Comparison of ENCODE assay signal across 8 mouse cellular contexts in genomic region chr5:121714331-121714730, GRCm38 (mm10). TPM values are rescaled to one million over a fixed set of nuclear protein-coding genes. Genes with fewer than 3 reads are reported as not detected.
DNase-seq lines count a peak whose midpoint lies in the region; ATAC-seq and TF ChIP-seq lines count a peak whose summit lies in the region.

No protein-coding gene starts in this region.

- dilution Hi-C loops in CH12.LX (cut with MboI; ENCODE audit: extremely low pct_ligation_motif_present, extremely low pct_unique_long_range_greater_than_20kb, low sequenced_read_pairs), result no loop called here

- no peak for TF ChIP-seq POLR2A in CH12.LX (IDR thresholded peaks at IDR 0.05; ENCODE audit: low read depth, low read length)

- no peak for TF ChIP-seq RAD21 in CH12.LX (IDR thresholded peaks at IDR 0.05; ENCODE audit: low read depth, low read length)

- no peak overlapping the region for H3K9ac ChIP-seq in heart, embryonic 11.5 days (ENCODE audit: low read depth, low read length)
- no peak overlapping the region for H3K9ac ChIP-seq in CH12.LX (ENCODE audit: insufficient read depth, low read depth)
- 0 out of 2 replicates have a peak overlapping the region, but pooled peaks have one; percentile 22 for H3K9ac ChIP-seq in hindbrain, postnatal 0 days (replicated peaks; ENCODE audit: low read length)
- H3K9ac ChIP-seq in midbrain, embryonic 16.5 days (ENCODE audit: low read depth, low read length), result no peak overlapping the region

- no peak for DNase-seq in heart, adult 11 months
- no peak for DNase-seq in CH12.LX (ENCODE audit: extremely low read depth)
- DNase-seq in hindbrain, postnatal 0 days (ENCODE audit: low spot score), result no peak
- DNase-seq in left cerebral cortex, adult 2 months (ENCODE audit: extremely low spot score in 1 of 2, low spot score in 2 of 2), result no peak

- ATAC-seq in heart, embryonic 11.5 days (replicated peaks; ENCODE audit: insufficient number of reproducible peaks, low FRiP score, low TSS enrichment), result no peak
- no peak for ATAC-seq in hindbrain, postnatal 0 days
- no peak for ATAC-seq in midbrain, embryonic 16.5 days
- no peak for ATAC-seq in megakaryocyte-erythroid progenitor cell, adult 5-6 weeks (replicated peaks; ENCODE audit: low FRiP score, low TSS enrichment, poor library complexity, severe bottlenecking)
- no peak for ATAC-seq in activated CD4-positive, CD25-positive, alpha-beta regulatory T cell, adult 4 months

- intact Hi-C loops in left cerebral cortex, adult 2 months (cut with DNase I), result loop anchor here (5.0 kb wide), 1 partner anchor 123 kb away; the partner anchor contains the start of gene Sh2b3

- 0 out of 2 replicates have a peak, but pooled peaks cover 6% of the 10 kb centered on the region for H3K79me2 ChIP-seq in CH12.LX (replicated peaks; ENCODE audit: control insufficient read depth, extremely low read depth, insufficient read depth, poor library complexity, severe bottlenecking)

- H3K27ac ChIP-seq in heart, embryonic 11.5 days (ENCODE audit: low read depth, low read length), result no peak overlapping the region
- H3K27ac ChIP-seq in CH12.LX (ENCODE audit: insufficient read depth, low read depth), result no peak overlapping the region
- no peak overlapping the region for H3K27ac ChIP-seq in hindbrain, postnatal 0 days
- H3K27ac ChIP-seq in midbrain, embryonic 16.5 days (ENCODE audit: low read length), result no peak overlapping the region
- H3K27ac ChIP-seq in left cerebral cortex, adult 2 months, result no peak overlapping the region

- 83% methylated on average over 1 of the region's 1 CpGs for WGBS in heart, embryonic 11.5 days (ENCODE audit: insufficient replicate concordance)
- WGBS in hindbrain, postnatal 0 days, result 84% methylated on average over 1 of the region's 1 CpGs
- WGBS in midbrain, embryonic 16.5 days, result 77% methylated on average over 1 of the region's 1 CpGs

- H3K4me3 ChIP-seq in heart, embryonic 11.5 days (ENCODE audit: low read depth, low read length), result 0 out of 2 replicates have a peak overlapping the region, but pooled peaks have one; percentile 99
- H3K4me3 ChIP-seq in CH12.LX (replicated peaks in 1 of 3; ENCODE audit: low read depth in 2 of 3, low read length in 2 of 3, poor library complexity in 1 of 3), result no peak overlapping the region
- H3K4me3 ChIP-seq in hindbrain, postnatal 0 days (ENCODE audit: low read length), result no peak overlapping the region
- no peak overlapping the region for H3K4me3 ChIP-seq in midbrain, embryonic 16.5 days (ENCODE audit: low read depth, low read length)
- H3K4me3 ChIP-seq in left cerebral cortex, adult 2 months, result no peak overlapping the region

- peak overlapping the region; percentile 83 for H3K4me2 ChIP-seq in heart, embryonic 11.5 days
- H3K4me2 ChIP-seq in CH12.LX (ENCODE audit: insufficient read depth, low read depth, poor library complexity, severe bottlenecking), result peak overlapping the region; percentile 14; the same call in 1 of the 2 replicates
- H3K4me2 ChIP-seq in hindbrain, postnatal 0 days (ENCODE audit: low read depth, low read length), result peak overlapping the region; percentile 68; the same call in 1 of the 2 replicates
- peak overlapping the region; percentile 90; the same call in 1 of the 2 replicates for H3K4me2 ChIP-seq in midbrain, embryonic 16.5 days (ENCODE audit: low read length)

- no peak for TF ChIP-seq EP300 in CH12.LX (IDR thresholded peaks at IDR 0.05; ENCODE audit: low read length)

- no peaks in the 10 kb centered on the region for H3K36me3 ChIP-seq in heart, embryonic 11.5 days (ENCODE audit: control insufficient read depth, insufficient read depth, low read length)
- peaks cover 0 to 20% of the 10 kb centered on the region in 2 experiments for H3K36me3 ChIP-seq in CH12.LX (replicated peaks in 1 of 2; ENCODE audit: control insufficient read depth in 1 of 2, insufficient read depth in 1 of 2, low read length in 1 of 2)
- H3K36me3 ChIP-seq in hindbrain, postnatal 0 days (ENCODE audit: insufficient read depth, low read length), result no peaks in the 10 kb centered on the region; the same call in 1 of the 2 replicates
- H3K36me3 ChIP-seq in midbrain, embryonic 16.5 days (ENCODE audit: control insufficient read depth, insufficient read depth, low read length), result no peaks in the 10 kb centered on the region

- no peaks in the 10 kb centered on the region for H3K9me3 ChIP-seq in heart, embryonic 11.5 days (replicated peaks; ENCODE audit: control insufficient read depth, low read length)
- H3K9me3 ChIP-seq in CH12.LX (replicated peaks; ENCODE audit: low read length), result no peaks in the 10 kb centered on the region
- no peaks in the 10 kb centered on the region for H3K9me3 ChIP-seq in hindbrain, postnatal 0 days (ENCODE audit: low read length)
- no peaks in the 10 kb centered on the region for H3K9me3 ChIP-seq in midbrain, embryonic 16.5 days (replicated peaks; ENCODE audit: control insufficient read depth, low read length, poor library complexity, severe bottlenecking)

- peaks cover 18% of the 10 kb centered on the region for H3K4me1 ChIP-seq in heart, embryonic 11.5 days (ENCODE audit: control insufficient read depth, insufficient read depth, low read length)
- peaks cover 2 to 46% of the 10 kb centered on the region in 2 experiments; a peak in 3 of 4 replicates for H3K4me1 ChIP-seq in CH12.LX (ENCODE audit: control insufficient read depth in 1 of 2, insufficient read depth in 2 of 2)
- peaks cover 11% of the 10 kb centered on the region for H3K4me1 ChIP-seq in hindbrain, postnatal 0 days (ENCODE audit: insufficient read depth, low read length)
- peaks cover 43% of the 10 kb centered on the region for H3K4me1 ChIP-seq in midbrain, embryonic 16.5 days (ENCODE audit: control insufficient read depth, insufficient read depth, low read length)

- in situ Hi-C loops in CH12.LX (cut with MboI; ENCODE audit: low pct_ligation_motif_present, low pct_unique_long_range_greater_than_20kb, low sequenced_read_pairs), result no loop called here

- no peaks in the 10 kb centered on the region for H3K27me3 ChIP-seq in heart, embryonic 11.5 days (ENCODE audit: control insufficient read depth, insufficient read depth, low read length)
- H3K27me3 ChIP-seq in CH12.LX (replicated peaks), result no peaks in the 10 kb centered on the region
- H3K27me3 ChIP-seq in hindbrain, postnatal 0 days (ENCODE audit: insufficient read depth, low read length), result no peaks in the 10 kb centered on the region
- no peaks in the 10 kb centered on the region for H3K27me3 ChIP-seq in midbrain, embryonic 16.5 days (ENCODE audit: control insufficient read depth, insufficient read depth, low read depth, low read length)

- no peak for TF ChIP-seq CTCF in CH12.LX (conservative IDR thresholded peaks at IDR 0.05 in 1 of 2, IDR thresholded peaks at IDR 0.05 in 1 of 2; ENCODE audit: low read depth in 2 of 2, low read length in 2 of 2)
- no peak for TF ChIP-seq CTCF in hindbrain, postnatal 0 days (IDR thresholded peaks at IDR 0.05; ENCODE audit: low read depth)
- TF ChIP-seq CTCF in left cerebral cortex, adult 2 months (IDR thresholded peaks at IDR 0.05), result no peak

TF ChIP-seq in CH12.LX, 34 proteins besides CTCF, POLR2A, EP300 and RAD21 (continues in another document):
- TF ChIP-seq IRF4 (IDR thresholded peaks at IDR 0.05; ENCODE audit: low read depth, low read length) (no peak), TBP (conservative IDR thresholded peaks at IDR 0.05; ENCODE audit: low read depth, low read length) (no peak), USF2 (conservative IDR thresholded peaks at IDR 0.05; ENCODE audit: low read depth, low read length) (no peak)

RNA-seq across cellular contexts. Expression of gene Atxn2, which starts 3.2 kb away (rescaled TPM):
- 76.9 and 80.6 TPM in 2 replicates for polyA plus RNA-seq in heart, embryonic 11.5 days (2014; fragmentation: Nextera tagmentation; extraction: Ambion mirVana)
- total RNA-seq in CH12.LX (2012; rRNA removed) (8.3 and 8.5 TPM in 2 replicates), CH12.LX (2014; rRNA removed) (5.9 and 7.7 TPM in 2 replicates)
- 40.5 and 58.4 TPM in 2 replicates for polyA plus RNA-seq in CH12.LX (2012; ENCODE audit: insufficient read length, low read depth)
- 86.8 and 118 TPM in 2 replicates for total RNA-seq in hindbrain, postnatal 0 days (2014; rRNA removed)
- polyA plus RNA-seq in hindbrain, postnatal 0 days (2015; fragmentation: Nextera tagmentation; extraction: Ambion mirVana), result 83.5 and 85.9 TPM in 2 replicates
- polyA plus RNA-seq in midbrain, embryonic 16.5 days (2015; fragmentation: Nextera tagmentation; extraction: Ambion mirVana), result 60.1 and 65.5 TPM in 2 replicates
- total RNA-seq in megakaryocyte-erythroid progenitor cell, adult 5-6 weeks (2014; fragmentation: Nextera tagmentation), result 117 and 144 TPM in 2 replicates
- 39.4 and 41.0 TPM in 2 replicates for total RNA-seq in megakaryocyte-erythroid progenitor cell, adult 5-6 weeks (2017)
- 10 to 100 TPM; 22.6 to 27.5 TPM for polyA plus RNA-seq in activated CD4-positive, CD25-positive, alpha-beta regulatory T cell, adult 4 months (2017; shearing (Covaris generic))
- 100 to 1,000 TPM; 248 to 251 TPM for total RNA-seq in left cerebral cortex, adult 2 months (2021)

RNA-seq across cellular contexts. Expression of gene Brap, which starts 54.0 kb away (rescaled TPM):
- 23.9 and 30.7 TPM in 2 replicates for polyA plus RNA-seq in heart, embryonic 11.5 days (2014; fragmentation: Nextera tagmentation; extraction: Ambion mirVana)
- total RNA-seq in CH12.LX (2012; rRNA removed) (23.7 and 27.4 TPM in 2 replicates), CH12.LX (2014; rRNA removed) (29.0 and 33.3 TPM in 2 replicates)
- 28.0 and 29.8 TPM in 2 replicates for polyA plus RNA-seq in CH12.LX (2012; ENCODE audit: insufficient read length, low read depth)
- 41.2 and 41.7 TPM in 2 replicates for total RNA-seq in hindbrain, postnatal 0 days (2014; rRNA removed)
- 43.5 and 44.0 TPM in 2 replicates for polyA plus RNA-seq in hindbrain, postnatal 0 days (2015; fragmentation: Nextera tagmentation; extraction: Ambion mirVana)
- polyA plus RNA-seq in midbrain, embryonic 16.5 days (2015; fragmentation: Nextera tagmentation; extraction: Ambion mirVana), result 43.3 and 44.5 TPM in 2 replicates
- 26.8 and 41.9 TPM in 2 replicates for total RNA-seq in megakaryocyte-erythroid progenitor cell, adult 5-6 weeks (2014; fragmentation: Nextera tagmentation)
- total RNA-seq in megakaryocyte-erythroid progenitor cell, adult 5-6 weeks (2017), result 57.6 and 62.5 TPM in 2 replicates
- polyA plus RNA-seq in activated CD4-positive, CD25-positive, alpha-beta regulatory T cell, adult 4 months (2017; shearing (Covaris generic)), result 10 to 100 TPM; 11.5 to 14.1 TPM
- total RNA-seq in left cerebral cortex, adult 2 months (2021), result 10 to 100 TPM; 67.3 to 68.0 TPM

RNA-seq across cellular contexts. Expression of gene Acad10, which starts 54.0 kb away (rescaled TPM):
- 1.1 and 1.5 TPM in 2 replicates for polyA plus RNA-seq in heart, embryonic 11.5 days (2014; fragmentation: Nextera tagmentation; extraction: Ambion mirVana)
- total RNA-seq in CH12.LX (2012; rRNA removed) (2.2 and 4.2 TPM in 2 replicates), CH12.LX (2014; rRNA removed) (2.4 and 2.7 TPM in 2 replicates)
- 2.1 and 2.7 TPM in 2 replicates for polyA plus RNA-seq in CH12.LX (2012; ENCODE audit: insufficient read length, low read depth)
- total RNA-seq in hindbrain, postnatal 0 days (2014; rRNA removed), result 0.72 and 5.1 TPM in 2 replicates
- polyA plus RNA-seq in hindbrain, postnatal 0 days (2015; fragmentation: Nextera tagmentation; extraction: Ambion mirVana), result 1.2 and 1.4 TPM in 2 replicates
- polyA plus RNA-seq in midbrain, embryonic 16.5 days (2015; fragmentation: Nextera tagmentation; extraction: Ambion mirVana), result 1.7 and 2.1 TPM in 2 replicates
- 6.2 and 14.2 TPM in 2 replicates for total RNA-seq in megakaryocyte-erythroid progenitor cell, adult 5-6 weeks (2014; fragmentation: Nextera tagmentation)
- 1.4 and 6.3 TPM in 2 replicates for total RNA-seq in megakaryocyte-erythroid progenitor cell, adult 5-6 weeks (2017)
- polyA plus RNA-seq in activated CD4-positive, CD25-positive, alpha-beta regulatory T cell, adult 4 months (2017; shearing (Covaris generic)), result 1 to 10 TPM; 2.3 to 6.0 TPM
- total RNA-seq in left cerebral cortex, adult 2 months (2021), result 1 to 10 TPM; 5.0 to 5.3 TPM

Comparison
In these comparisons a context has a peak if more than half of its experiments do, and no peak if none do; other contexts are left out.
1. H3K4me2 ChIP-seq: peak in every context shown above with its lines; median percentile 90 in midbrain, embryonic 16.5 days; 83 in heart, embryonic 11.5 days; 68 in hindbrain, postnatal 0 days; 14 in CH12.LX.